Mouse (Mus musculus): ENCODE data around the gene Syt12.

- TF ChIP-seq CTCF (IDR thresholded peaks at IDR 0.05; ENCODE audit: insufficient read depth, low read length) (no peak), POLR2A (IDR thresholded peaks at IDR 0.05; ENCODE audit: borderline replicate concordance, extremely low read depth, low read depth, low read length) (no peak)
Measured at GRCm38 (mm10) chr19:4482111-4482859, 5.0 kb upstream of the Syt12 start.
